Mouse (Mus musculus) forebrain, embryonic 16.5 days (tissue): ENCODE data around the gene Myo18b. TPM values are rescaled to one million over a fixed set of nuclear protein-coding genes. Genes with fewer than 3 reads are reported as not detected.

Experiments used
- ATAC-seq: fragments of 200-750 bp; cut with Nextera tagmentation; 2 replicates; pipeline ENCODE4 v1.8.0; 2017; ENCODE audit warnings: mild to moderate bottlenecking, moderate library complexity
- H3K27ac ChIP-seq: fragments of 300-500 bp; sonication (generic); 2 replicates; pipeline ENCODE4 v1.5.1; 2014; ENCODE audit warnings: low read length, control low read depth
- H3K27me3 ChIP-seq: fragments of 300-500 bp; sonication (generic); replicated peaks from 2 replicates; pipeline ENCODE4 v1.6.1; 2014; ENCODE audit warnings: low read length; ENCODE audit not compliant: control insufficient read depth, insufficient read depth
- H3K36me3 ChIP-seq: fragments of 300-500 bp; sonication (generic); 2 replicates; pipeline ENCODE4 v1.6.1; 2014; ENCODE audit not compliant: control insufficient read depth, insufficient read depth
- H3K4me1 ChIP-seq: fragments of 300-500 bp; sonication (generic); replicated peaks from 2 replicates; pipeline ENCODE4 v1.6.1; 2014; ENCODE audit warnings: low read length; ENCODE audit not compliant: control insufficient read depth, insufficient read depth
- H3K4me2 ChIP-seq: fragments of 300-500 bp; sonication (generic); 2 replicates; pipeline ENCODE4 v1.6.1; 2014; ENCODE audit warnings: mild to moderate bottlenecking, low read length, control low read depth
- H3K4me3 ChIP-seq: fragments of 300-500 bp; sonication (generic); replicated peaks from 2 replicates; pipeline ENCODE4 v1.5.1; 2014; ENCODE audit warnings: mild to moderate bottlenecking, low read length, control low read depth
- H3K9ac ChIP-seq: fragments of 300-500 bp; sonication (generic); replicated peaks from 2 replicates; pipeline ENCODE4 v1.6.1; 2014; ENCODE audit warnings: low read depth, low read length, control low read depth
- H3K9me3 ChIP-seq: fragments of 300-500 bp; sonication (generic); 2 replicates; pipeline ENCODE4 v1.6.1; 2016; ENCODE audit warnings: low read length; ENCODE audit not compliant: control insufficient read depth
- WGBS: fragments of 180-500 bp; shearing (Covaris S2); extraction: QIAGEN DNeasy Blood & Tissue Kit; methylation state at CpG from one replicate; pipeline ENCODE4 v1.1.7; 2014; 5-methylcytosine and 5-hydroxymethylcytosine counted together
- polyA plus RNA-seq: library from polyadenylated mRNA; unstranded; fragments of >200 nt; fragmentation: Nextera tagmentation; extraction: Ambion mirVana; gene quantifications from 2 replicates; pipeline ENCODE4 v1.2.1, GENCODE M21; 2015

The Myo18b gene
- polyA plus RNA-seq, 1 experiment from 2014 or later: 1.1 TPM

DNA sequence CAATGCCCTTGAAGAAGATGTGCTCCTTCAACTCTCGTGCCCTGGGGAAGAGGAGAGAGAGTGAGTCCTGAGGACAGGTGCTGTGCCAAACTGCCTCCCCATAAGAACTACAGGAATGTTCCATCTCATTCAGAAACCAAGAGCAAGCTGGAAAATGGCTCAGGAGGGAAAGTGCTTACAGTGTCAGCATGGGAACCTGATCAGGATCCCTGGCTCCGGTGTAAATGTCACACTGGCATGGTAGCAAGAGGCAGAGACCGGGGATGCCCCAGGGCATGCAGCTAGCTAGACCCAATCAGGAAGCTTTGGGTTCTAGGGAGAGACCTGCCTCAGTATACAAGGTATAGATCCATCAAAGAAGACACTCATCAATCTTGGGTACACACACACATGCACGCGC lies 29.3 kb upstream of the Myo18b start:
- Histone ChIP-seq H3K9ac (no peak overlapping the region), H3K4me2 (no peak overlapping the region), H3K4me3 (no peak overlapping the region), H3K4me1 (peaks cover 3% of the 10 kb centered on the region; the same call in 1 of the 2 replicates), H3K36me3 (no peaks in the 10 kb centered on the region), H3K9me3 (no peaks in the 10 kb centered on the region), H3K27ac (no peak overlapping the region), H3K27me3 (no peaks in the 10 kb centered on the region)
- 99% methylated on average over 5 of the region's 5 CpGs for WGBS
- ATAC-seq: no peak

DNA sequence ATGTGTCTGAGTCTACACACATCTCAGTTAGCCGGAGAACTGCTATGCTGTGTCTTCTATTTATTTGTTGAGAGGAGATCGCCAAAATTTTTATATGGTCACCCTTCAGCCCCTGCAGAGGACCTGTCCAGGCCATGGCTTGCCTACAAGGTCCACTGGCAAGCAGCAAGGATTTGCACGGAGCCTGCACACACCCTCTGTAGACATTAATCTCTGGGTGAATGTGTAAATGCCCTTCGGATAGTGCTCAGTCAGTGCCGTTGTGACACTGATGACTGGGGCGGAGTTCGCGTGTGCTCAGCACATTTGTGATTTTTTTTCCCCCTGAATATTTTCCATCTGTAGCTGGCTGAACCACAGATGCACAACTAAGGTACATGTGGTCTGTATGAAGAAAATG lies 28.6 kb upstream of the Myo18b start:
- no peaks in the 10 kb centered on the region for H3K36me3 ChIP-seq
- H3K4me2 ChIP-seq: no peak overlapping the region
- H3K4me3 ChIP-seq: no peak overlapping the region
- H3K27me3 ChIP-seq: no peaks in the 10 kb centered on the region
- WGBS: 93% methylated on average over 8 of the region's 8 CpGs
- H3K4me1 ChIP-seq: peaks cover 3% of the 10 kb centered on the region; the same call in 1 of the 2 replicates
- H3K27ac ChIP-seq: no peak overlapping the region
- H3K9ac ChIP-seq: no peak overlapping the region
- no peak for ATAC-seq
- H3K9me3 ChIP-seq: no peaks in the 10 kb centered on the region

DNA sequence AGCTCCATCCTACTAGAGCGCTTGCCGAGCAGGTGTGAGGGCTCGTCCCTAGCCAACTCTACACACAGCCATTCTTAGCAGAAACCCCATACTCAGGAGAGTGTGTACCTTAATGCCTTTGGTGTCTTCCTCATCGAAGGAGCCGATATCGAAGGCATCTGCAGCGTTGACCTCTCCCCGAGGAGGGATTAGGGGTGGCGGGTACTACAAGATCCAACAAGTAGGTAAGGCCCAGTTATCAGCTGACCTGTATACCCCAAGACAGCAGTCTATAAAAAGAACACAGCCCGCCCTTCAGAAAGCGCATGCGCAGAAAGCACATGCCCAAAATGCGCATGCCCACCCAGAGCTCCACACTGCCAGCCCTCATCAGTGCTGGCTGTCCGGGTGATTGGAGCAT lies 27.7 kb upstream of the Myo18b start:
- Histone ChIP-seq H3K4me2 (no peak overlapping the region), H3K4me1 (peaks cover 3% of the 10 kb centered on the region; the same call in 1 of the 2 replicates), H3K4me3 (no peak overlapping the region), H3K27me3 (no peaks in the 10 kb centered on the region), H3K27ac (no peak overlapping the region), H3K9me3 (no peaks in the 10 kb centered on the region), H3K9ac (no peak overlapping the region), H3K36me3 (no peaks in the 10 kb centered on the region)
- 96% methylated on average over 14 of the region's 14 CpGs for WGBS
- ATAC-seq: no peak

DNA sequence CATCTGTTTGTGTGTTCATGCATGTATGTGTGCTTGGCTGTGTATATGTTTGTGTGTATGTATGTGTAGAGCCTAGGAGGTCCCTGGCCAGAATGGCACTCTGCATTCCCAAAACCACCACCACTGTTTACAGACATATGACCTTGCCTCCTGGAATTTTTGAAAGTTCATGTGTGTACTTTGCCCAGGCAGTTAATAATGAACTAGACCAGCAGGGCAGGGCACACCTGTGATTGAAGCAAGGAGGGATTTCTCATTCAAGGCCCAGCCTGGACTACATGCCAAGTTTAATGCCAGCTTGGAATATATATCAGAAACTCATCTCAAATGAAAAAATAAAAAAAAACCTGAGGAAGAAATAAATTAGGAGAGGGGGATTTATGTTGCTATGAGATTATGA lies 25.8 kb upstream of the Myo18b start:
- Histone ChIP-seq H3K27ac (no peak overlapping the region), H3K27me3 (no peaks in the 10 kb centered on the region), H3K36me3 (no peaks in the 10 kb centered on the region), H3K9ac (no peak overlapping the region), H3K4me1 (no peaks in the 10 kb centered on the region), H3K4me2 (no peak overlapping the region), H3K4me3 (no peak overlapping the region), H3K9me3 (no peaks in the 10 kb centered on the region)
- ATAC-seq: no peak

DNA sequence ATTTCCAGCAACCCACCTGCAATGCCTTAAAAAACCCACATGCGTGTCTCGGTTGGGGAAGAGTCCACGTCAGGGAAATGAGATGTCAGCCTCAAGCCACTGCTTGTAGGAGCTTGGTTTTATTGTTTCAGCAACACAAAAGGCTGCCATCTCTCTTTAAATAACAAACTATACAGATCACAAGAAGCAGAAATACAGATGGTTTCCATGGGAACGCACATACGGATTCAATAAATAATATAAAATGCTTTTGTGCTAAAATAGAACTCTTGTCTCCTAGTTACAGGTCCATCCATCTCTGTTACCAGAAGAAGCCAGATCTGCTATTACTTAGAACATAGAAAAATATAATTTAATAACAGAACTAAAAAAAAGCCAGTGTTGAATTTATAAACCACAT lies 14.2 kb upstream of the Myo18b start:
- 71% methylated on average over 5 of the region's 5 CpGs for WGBS
- peak; percentile 47; the same call in 1 of the 2 replicates for ATAC-seq
- no peak overlapping the region for H3K4me3 ChIP-seq

DNA sequence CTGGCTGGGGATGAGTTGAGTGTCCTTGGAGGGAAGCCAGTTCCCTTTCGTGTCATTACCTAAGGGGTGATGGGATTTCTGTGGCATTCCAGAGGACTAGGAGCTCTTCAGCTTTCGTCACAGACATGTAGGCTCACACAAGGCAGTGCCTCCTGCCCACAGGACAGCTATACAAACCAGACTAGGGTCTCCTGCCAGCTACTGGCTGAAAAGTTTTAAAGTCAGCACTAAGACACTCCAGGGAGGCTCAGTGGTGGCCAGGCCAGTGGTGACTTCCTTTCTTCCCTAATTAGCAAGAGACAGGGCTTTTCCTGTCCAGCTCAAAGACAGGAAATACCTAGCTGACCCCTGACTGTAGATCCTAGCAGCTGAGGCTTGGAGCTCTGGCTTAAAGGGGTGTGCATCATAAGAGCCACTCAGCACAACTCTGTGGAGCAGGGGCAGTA lies 12.0 kb upstream of the Myo18b start:
- no peak for ATAC-seq
- Histone ChIP-seq H3K4me3 (no peak overlapping the region), H3K4me2 (no peak overlapping the region), H3K9ac (no peak overlapping the region), H3K9me3 (no peaks in the 10 kb centered on the region), H3K27me3 (no peaks in the 10 kb centered on the region), H3K4me1 (peaks cover 4% of the 10 kb centered on the region; the same call in 1 of the 2 replicates), H3K36me3 (no peaks in the 10 kb centered on the region), H3K27ac (no peak overlapping the region)
- whole genome bisulfite sequencing: 37% methylated on average over 2 of the region's 2 CpGs

More for the DNA sequence above, 14.2 kb upstream of the Myo18b start:
- Histone ChIP-seq H3K9ac (no peak overlapping the region), H3K4me2 (no peak overlapping the region), H3K27ac (peak overlapping the region; percentile 75), H3K9me3 (no peaks in the 10 kb centered on the region), H3K27me3 (no peaks in the 10 kb centered on the region), H3K36me3 (no peaks in the 10 kb centered on the region), H3K4me1 (peaks cover 4% of the 10 kb centered on the region; the same call in 1 of the 2 replicates)

DNA sequence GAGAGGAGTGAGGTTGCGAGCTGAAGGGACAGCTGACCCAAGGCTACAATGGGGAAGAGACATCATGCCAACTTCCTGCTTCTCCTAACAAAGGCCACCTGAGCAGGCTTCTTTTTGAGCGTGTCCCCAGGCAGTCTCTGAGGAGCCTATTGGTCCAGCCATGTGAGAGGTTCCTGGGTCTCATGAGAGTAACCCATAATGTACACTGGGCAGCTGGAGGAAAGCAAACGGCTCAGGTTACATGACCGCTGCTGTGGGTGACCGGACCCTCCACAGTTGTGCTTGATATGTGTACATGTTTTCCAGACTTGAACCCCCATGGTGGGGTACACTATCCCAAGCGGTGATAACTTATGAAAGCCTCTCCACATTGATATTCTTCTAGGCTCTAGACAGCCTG lies 11.3 kb upstream of the Myo18b start:
- no peaks in the 10 kb centered on the region for H3K36me3 ChIP-seq
- H3K27ac ChIP-seq: no peak overlapping the region
- no peak for ATAC-seq
- no peaks in the 10 kb centered on the region for H3K27me3 ChIP-seq
- H3K4me2 ChIP-seq: no peak overlapping the region
- WGBS: 76% methylated on average over 6 of the region's 6 CpGs
- H3K9me3 ChIP-seq: no peaks in the 10 kb centered on the region
- no peak overlapping the region for H3K4me3 ChIP-seq
- H3K4me1 ChIP-seq: peaks cover 4% of the 10 kb centered on the region; the same call in 1 of the 2 replicates
- no peak overlapping the region for H3K9ac ChIP-seq

DNA sequence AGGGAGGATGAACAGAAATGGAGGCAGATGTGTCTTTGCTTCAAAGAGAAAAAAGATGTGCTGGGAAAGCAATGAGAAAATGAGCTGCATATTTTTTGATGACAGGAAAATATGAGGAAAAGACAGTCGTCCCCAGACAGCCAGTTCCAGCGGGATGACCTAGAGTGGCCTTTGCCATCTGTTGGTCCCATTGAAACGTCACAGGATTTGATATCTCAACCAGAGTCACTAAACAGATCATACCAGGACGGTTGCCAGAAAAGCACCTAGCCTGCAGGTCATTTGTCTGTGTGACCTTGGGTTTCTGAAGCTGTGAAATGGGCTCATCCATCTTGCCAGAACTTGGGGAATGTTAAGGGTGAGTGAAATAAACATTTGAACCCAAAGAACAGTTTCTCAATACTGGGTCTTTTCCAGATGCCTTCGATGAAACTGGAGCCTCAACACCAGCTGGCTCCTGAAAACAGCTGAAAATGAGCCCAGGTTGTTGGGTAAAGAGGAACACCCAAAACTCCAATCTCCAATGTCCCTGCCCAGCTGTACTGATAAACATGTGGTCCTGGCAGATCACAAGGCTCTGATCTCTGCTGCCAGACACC lies 2.6 kb downstream of the Myo18b start:
- H3K9ac ChIP-seq: no peak overlapping the region
- H3K9me3 ChIP-seq: no peaks in the 10 kb centered on the region
- no peak overlapping the region for H3K27ac ChIP-seq
- ATAC-seq: no peak
- H3K4me3 ChIP-seq: no peak overlapping the region
- no peaks in the 10 kb centered on the region for H3K36me3 ChIP-seq
- H3K4me2 ChIP-seq: no peak overlapping the region
- no peaks in the 10 kb centered on the region for H3K4me1 ChIP-seq
- 79% methylated on average over 5 of the region's 5 CpGs for WGBS
- no peaks in the 10 kb centered on the region for H3K27me3 ChIP-seq

DNA sequence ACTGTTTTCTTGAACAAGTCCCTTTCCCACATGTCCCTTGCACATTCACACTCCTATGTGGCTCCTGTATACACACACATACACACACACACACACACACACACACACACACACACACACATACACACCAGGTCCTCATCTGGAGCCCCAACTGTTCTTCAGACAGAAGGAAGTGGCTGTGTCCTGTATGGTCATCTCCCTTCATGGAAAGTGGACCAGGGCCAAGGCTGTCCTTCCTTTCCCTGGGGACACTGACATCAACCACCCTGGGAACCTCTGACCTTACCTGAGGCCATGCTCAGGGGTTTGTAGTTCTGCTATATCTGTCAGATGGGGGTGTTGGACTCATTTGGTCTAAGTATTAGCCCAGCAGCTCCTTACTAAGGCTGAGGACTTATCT lies 3.8 kb downstream of the Myo18b start:
- Histone ChIP-seq H3K9me3 (no peaks in the 10 kb centered on the region), H3K36me3 (no peaks in the 10 kb centered on the region), H3K27ac (no peak overlapping the region), H3K4me2 (no peak overlapping the region), H3K4me3 (no peak overlapping the region), H3K27me3 (no peaks in the 10 kb centered on the region), H3K9ac (no peak overlapping the region), H3K4me1 (no peaks in the 10 kb centered on the region)
- ATAC-seq: no peak

DNA sequence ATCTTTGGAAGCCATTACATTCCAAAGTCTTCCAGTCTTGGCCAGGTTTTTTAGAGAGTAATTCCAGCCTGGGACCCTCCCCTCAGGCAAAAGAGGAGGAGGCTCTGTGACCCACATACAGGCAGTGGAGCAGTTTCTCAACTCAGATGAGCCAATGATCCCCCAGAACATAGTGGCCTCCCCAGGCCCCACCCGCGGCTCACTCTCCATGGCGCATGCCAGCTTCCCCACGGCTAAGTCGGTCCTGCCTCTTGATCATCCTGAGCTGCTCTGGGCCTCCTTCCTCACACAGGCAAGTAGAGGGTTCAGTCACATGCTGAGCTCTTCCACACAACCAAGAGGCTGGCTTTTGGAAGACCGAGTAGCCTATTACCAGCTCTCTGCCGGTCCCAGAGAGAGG lies 7.5 kb downstream of the Myo18b start:
- H3K36me3 ChIP-seq: no peaks in the 10 kb centered on the region
- H3K27ac ChIP-seq: no peak overlapping the region
- H3K9ac ChIP-seq: no peak overlapping the region
- WGBS: 65% methylated on average over 7 of the region's 7 CpGs
- H3K27me3 ChIP-seq: no peaks in the 10 kb centered on the region
- H3K4me1 ChIP-seq: no peaks in the 10 kb centered on the region
- no peak overlapping the region for H3K4me2 ChIP-seq
- no peaks in the 10 kb centered on the region for H3K9me3 ChIP-seq
- ATAC-seq: no peak
- no peak overlapping the region for H3K4me3 ChIP-seq
